Mouse (Mus musculus): ENCODE measurements around the gene Tpp1. TPM values are rescaled to one million over a fixed set of nuclear protein-coding genes. Genes with fewer than 3 reads are reported as not detected.
A peak's percentile ranks its signal among the peaks of the same experiment; 100 is the strongest.

The Tpp1 gene
- polyA plus RNA-seq (2017; shearing (Covaris generic)) = 100 to 1,000 TPM in 2 of 3 experiments, 10 to 100 TPM in 1; 92.5 to 132 (median 131) TPM

- peak; percentile 100 for ATAC-seq
These were observed at the start of gene Tpp1 for GRCm38 (mm10) chr7:105751491-105752433. Gene Tpp1 (minus strand): TSS chr7:105752235.

GRCm38 (mm10) chr7:105796972-105797371, 44.9 kb upstream of the Tpp1 start:
- ATAC-seq = no peak

GRCm38 (mm10) chr7:105795759-105796366, 43.8 kb upstream of the Tpp1 start:
- no peak for ATAC-seq

- no peak for ATAC-seq
These were observed 41.7 kb upstream of the Tpp1 start for GRCm38 (mm10) chr7:105793701-105794100.

GRCm38 (mm10) chr7:105791147-105791546, 39.1 kb upstream of the Tpp1 start:
- ATAC-seq = no peak

GRCm38 (mm10) chr7:105787285-105788140, 35.5 kb upstream of the Tpp1 start, which contains the start of gene Dchs1:
Gene Dchs1 (minus strand): TSS chr7:105787654.
- ATAC-seq = peak; percentile 37

- ATAC-seq = no peak
These were observed 34.7 kb upstream of the Tpp1 start for GRCm38 (mm10) chr7:105786506-105787284.

GRCm38 (mm10) chr7:105784556-105784955, 32.5 kb upstream of the Tpp1 start:
- no peak for ATAC-seq

GRCm38 (mm10) chr7:105783861-105784260, 31.8 kb upstream of the Tpp1 start:
- ATAC-seq = no peak

GRCm38 (mm10) chr7:105778553-105779265, 26.7 kb upstream of the Tpp1 start:
- ATAC-seq = peak; percentile 38

- no peak for ATAC-seq
These were observed 25.9 kb upstream of the Tpp1 start for GRCm38 (mm10) chr7:105777797-105778552.

GRCm38 (mm10) chr7:105777316-105777715, 25.3 kb upstream of the Tpp1 start:
- no peak for ATAC-seq

GRCm38 (mm10) chr7:105776026-105776425, 24.0 kb upstream of the Tpp1 start:
- ATAC-seq = no peak

- no peak for ATAC-seq
These were observed 22.6 kb upstream of the Tpp1 start for GRCm38 (mm10) chr7:105774661-105775060.

GRCm38 (mm10) chr7:105773041-105773440, 21.0 kb upstream of the Tpp1 start:
- ATAC-seq = no peak

GRCm38 (mm10) chr7:105772331-105772730, 20.3 kb upstream of the Tpp1 start:
- ATAC-seq = no peak

- no peak for ATAC-seq
These were observed 17.9 kb upstream of the Tpp1 start for GRCm38 (mm10) chr7:105769959-105770358.

GRCm38 (mm10) chr7:105767729-105768165, 15.7 kb upstream of the Tpp1 start:
- ATAC-seq = no peak

GRCm38 (mm10) chr7:105764331-105764730, 12.3 kb upstream of the Tpp1 start:
- no peak for ATAC-seq

- no peak for ATAC-seq
These were observed 10.7 kb upstream of the Tpp1 start for GRCm38 (mm10) chr7:105762517-105763270.

All from inflammation-experienced regulatory T-cells, adult 6 months (primary cell).